In genomic region chr2:13413520-13414178, GRCm38 (mm10) we compare ENCODE assay signal across 8 mouse cellular contexts.
A peak's percentile ranks its signal among the peaks of the same experiment; 100 is the strongest.
DNase-seq lines count a peak whose midpoint lies in the region; ATAC-seq and TF ChIP-seq lines count a peak whose summit lies in the region.

No protein-coding gene starts in this region.

- H3K9ac ChIP-seq in heart, postnatal 0 days (replicated peaks; ENCODE audit: low read depth, low read length): no peak overlapping the region
- no peak overlapping the region for H3K9ac ChIP-seq in midbrain, embryonic 12.5 days (replicated peaks)

- H3K27me3 ChIP-seq in heart, postnatal 0 days (ENCODE audit: control insufficient read depth, insufficient read depth, low read length): no peaks in the 10 kb centered on the region
- no peaks in the 10 kb centered on the region for H3K27me3 ChIP-seq in midbrain, embryonic 12.5 days

- peak; percentile 82 for ATAC-seq in heart, postnatal 0 days (ENCODE audit: insufficient read depth, low read depth)
- no peak; the same call in 1 of the 2 replicates for ATAC-seq in midbrain, embryonic 12.5 days (ENCODE audit: low FRiP score, low read depth)

- TF ChIP-seq CTCF in layer of hippocampus, adult 2 months (conservative IDR thresholded peaks at IDR 0.05): no peak
- no peak for TF ChIP-seq CTCF in heart, postnatal 0 days (IDR thresholded peaks at IDR 0.05; ENCODE audit: low read depth)

- no peaks in the 10 kb centered on the region for H3K36me3 ChIP-seq in heart, postnatal 0 days (replicated peaks; ENCODE audit: control insufficient read depth, insufficient read depth, low read length)
- H3K36me3 ChIP-seq in midbrain, embryonic 12.5 days: no peaks in the 10 kb centered on the region

- peak overlapping the region; percentile 74 for H3K27ac ChIP-seq in layer of hippocampus, adult 2 months
- peak overlapping the region; percentile 84 for H3K27ac ChIP-seq in heart, postnatal 0 days (ENCODE audit: low read depth)
- peak overlapping the region; percentile 42; the same call in 1 of the 2 replicates for H3K27ac ChIP-seq in midbrain, embryonic 12.5 days (replicated peaks)

- no peaks in the 10 kb centered on the region for H3K9me3 ChIP-seq in heart, postnatal 0 days (replicated peaks; ENCODE audit: control insufficient read depth, low read length)
- no peaks in the 10 kb centered on the region for H3K9me3 ChIP-seq in midbrain, embryonic 12.5 days

- peak; percentile 76 for TF ChIP-seq EP300 in heart, postnatal 0 days (IDR thresholded peaks at IDR 0.05; ENCODE audit: low read depth)

- H3K4me1 ChIP-seq in heart, postnatal 0 days (ENCODE audit: control insufficient read depth, insufficient read depth): no peaks in the 10 kb centered on the region; the same call in none of the 2 replicates
- peaks cover 17% of the 10 kb centered on the region for H3K4me1 ChIP-seq in midbrain, embryonic 12.5 days

- H3K4me3 ChIP-seq in layer of hippocampus, adult 2 months: no peak overlapping the region
- no peak overlapping the region for H3K4me3 ChIP-seq in heart, postnatal 0 days (ENCODE audit: low read depth, low read length)
- no peak overlapping the region for H3K4me3 ChIP-seq in midbrain, embryonic 12.5 days

- DNase-seq in layer of hippocampus, adult 2 months (ENCODE audit: low spot score in 2 of 2): no peak
- no peak for DNase-seq in layer of hippocampus, adult 8-10 months (ENCODE audit: low spot score in 2 of 2)
- DNase-seq in embryo, embryonic 10.5 days (ENCODE audit: low spot score): peak; percentile 55
- peak; percentile 83 for DNase-seq in heart, postnatal 0 days (ENCODE audit: low spot score)
- peak; percentile 53 to 71 for DNase-seq in kidney, postnatal 36 days
- DNase-seq in thymus, postnatal 0 days (ENCODE audit: low spot score): peak; percentile 90
- DNase-seq in ovary, postnatal 10 days (ENCODE audit: low spot score): no peak

- WGBS in heart, postnatal 0 days: 38% methylated on average over 4 of the region's 4 CpGs
- WGBS in midbrain, embryonic 12.5 days: 62% methylated on average over 4 of the region's 4 CpGs

- H3K4me2 ChIP-seq in heart, postnatal 0 days (ENCODE audit: low read depth, low read length): no peak overlapping the region
- no peak overlapping the region for H3K4me2 ChIP-seq in midbrain, embryonic 12.5 days (replicated peaks)

Comparison
In these comparisons a context has a peak if more than half of its experiments do, and no peak if none do; other contexts are left out.
1. DNase-seq: peak in embryo, embryonic 10.5 days (single experiment), heart, postnatal 0 days (single experiment), kidney, postnatal 36 days (2 of 2) and thymus, postnatal 0 days (single experiment); none in layer of hippocampus, adult 2 months (0 of 2), layer of hippocampus, adult 8-10 months (0 of 2) and ovary, postnatal 10 days (single experiment).
2. Peak in every context shown above with its lines, with median percentiles within 50 percentile points of each other: H3K27ac ChIP-seq.